Mouse (Mus musculus): ENCODE data around the gene Lrmda.

The Lrmda gene

GRCm38 (mm10) chr14:21992321-21992885 is 27.1 kb upstream of the Lrmda start:
- no peak for DNase-seq (ENCODE audit: low spot score)

GRCm38 (mm10) chr14:21993251-21994060 is 26.1 kb upstream of the Lrmda start:
- peak; percentile 63 for DNase-seq (ENCODE audit: low spot score)

- no peak for DNase-seq (ENCODE audit: low spot score)
Measured at GRCm38 (mm10) chr14:21994061-21994990, 25.2 kb upstream of the Lrmda start.

DNA sequence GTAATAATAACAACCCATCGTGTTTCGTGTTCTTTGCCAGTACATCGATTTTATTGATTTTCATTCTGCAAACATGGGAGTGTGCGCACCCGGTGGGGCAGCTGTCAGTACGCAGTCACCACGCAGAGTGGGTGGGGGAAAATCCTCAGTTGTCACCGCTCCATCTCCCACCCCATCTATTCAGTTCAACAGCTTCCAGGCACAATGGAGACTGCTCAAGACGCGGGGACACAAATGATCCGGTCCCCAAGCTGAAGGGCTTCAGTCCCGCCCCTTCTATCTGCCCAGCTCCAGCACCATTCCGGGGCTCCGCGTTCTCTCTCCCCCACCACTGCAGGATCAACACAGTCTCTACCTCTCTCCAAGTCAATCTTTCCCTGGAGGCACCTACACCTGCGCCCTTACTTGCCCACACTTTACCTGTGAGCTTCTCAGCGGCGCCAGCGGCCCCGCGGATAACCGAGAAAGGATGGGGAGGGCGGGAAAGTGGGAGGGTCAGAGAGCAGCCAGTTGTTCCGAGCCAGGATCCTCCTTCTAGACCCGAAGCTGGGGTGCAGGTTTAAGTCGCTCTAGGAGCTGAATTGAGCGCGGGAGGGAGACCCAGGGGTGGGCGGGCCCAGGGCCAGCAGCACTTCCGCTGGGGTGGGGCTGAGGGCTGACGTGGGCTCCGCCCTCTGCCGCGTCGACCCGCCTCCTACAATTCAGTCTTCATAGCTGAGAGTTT is 24.3 kb upstream of the Lrmda start:
- DNase-seq (ENCODE audit: low spot score), result peak; percentile 21

- no peak for DNase-seq (ENCODE audit: low spot score)
Measured at GRCm38 (mm10) chr14:21999588-21999987, 19.9 kb upstream of the Lrmda start.

GRCm38 (mm10) chr14:22003231-22003630 is 16.3 kb upstream of the Lrmda start:
- no peak for DNase-seq (ENCODE audit: low spot score)

DNA sequence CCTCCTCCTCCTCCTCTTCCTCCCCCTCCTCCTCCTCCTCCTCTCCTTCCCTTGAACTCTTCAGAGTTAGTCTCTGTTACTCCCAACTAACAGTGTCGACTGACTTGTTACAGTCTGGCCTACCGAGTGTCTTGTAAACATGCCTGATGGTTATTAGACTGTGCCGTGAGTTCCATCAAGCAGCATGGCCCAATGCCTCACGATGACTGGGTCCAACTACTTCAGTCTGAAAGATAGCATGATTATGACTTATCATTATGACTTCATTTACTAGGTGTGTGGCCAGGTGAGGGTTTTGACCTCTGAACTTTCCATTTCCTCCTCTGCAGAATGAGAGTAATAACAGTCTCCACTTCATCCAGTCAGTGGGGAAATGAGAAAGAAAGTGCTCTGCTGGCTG is 15.9 kb upstream of the Lrmda start:
- DNase-seq (ENCODE audit: low spot score), result no peak

DNA sequence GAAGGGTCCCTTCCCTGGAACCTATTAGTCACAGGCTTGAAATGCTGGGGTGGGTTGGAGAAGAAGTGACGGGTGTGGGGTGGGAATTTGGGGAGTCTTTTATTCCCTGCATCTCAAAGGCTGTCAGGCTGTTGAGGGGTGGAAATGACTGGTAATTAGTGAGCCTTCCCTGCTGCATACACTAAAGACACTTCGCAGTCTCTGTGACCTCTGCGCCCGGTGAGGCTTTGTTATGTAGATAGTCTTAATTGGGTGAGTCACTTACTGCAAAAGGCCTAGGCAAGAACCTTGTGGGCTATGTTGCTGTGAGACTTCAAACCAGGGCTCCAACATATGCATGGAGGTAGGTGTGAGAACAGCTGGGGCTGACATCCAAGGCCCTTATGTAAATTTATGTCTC is 14.6 kb upstream of the Lrmda start:
- no peak for DNase-seq (ENCODE audit: low spot score)

- peak; percentile 56 for DNase-seq (ENCODE audit: low spot score)
Measured at GRCm38 (mm10) chr14:22007006-22007405, 12.5 kb upstream of the Lrmda start.

GRCm38 (mm10) chr14:22014315-22014714 is 5.2 kb upstream of the Lrmda start:
- DNase-seq (ENCODE audit: low spot score), result no peak

DNA sequence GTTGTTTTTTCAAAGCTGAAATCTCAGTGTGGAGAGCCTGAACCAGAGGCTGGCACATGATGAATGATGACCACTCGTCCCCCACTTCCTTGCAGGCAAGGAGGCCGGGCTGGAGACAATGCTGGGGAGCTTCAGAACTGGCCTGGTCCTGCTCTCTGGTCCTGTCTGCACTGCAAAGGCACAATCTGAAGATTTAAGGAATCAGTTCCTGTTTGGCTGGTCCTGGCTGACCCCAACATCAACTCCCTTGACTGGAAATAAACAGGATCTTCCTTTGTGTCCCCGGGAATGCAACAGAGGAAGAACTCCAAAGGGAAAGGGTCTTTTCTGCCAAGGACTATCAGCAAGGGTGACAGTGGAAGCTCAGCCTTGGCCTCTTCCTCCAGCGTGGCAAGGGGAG is 4.7 kb upstream of the Lrmda start:
- no peak for DNase-seq (ENCODE audit: low spot score)

DNA sequence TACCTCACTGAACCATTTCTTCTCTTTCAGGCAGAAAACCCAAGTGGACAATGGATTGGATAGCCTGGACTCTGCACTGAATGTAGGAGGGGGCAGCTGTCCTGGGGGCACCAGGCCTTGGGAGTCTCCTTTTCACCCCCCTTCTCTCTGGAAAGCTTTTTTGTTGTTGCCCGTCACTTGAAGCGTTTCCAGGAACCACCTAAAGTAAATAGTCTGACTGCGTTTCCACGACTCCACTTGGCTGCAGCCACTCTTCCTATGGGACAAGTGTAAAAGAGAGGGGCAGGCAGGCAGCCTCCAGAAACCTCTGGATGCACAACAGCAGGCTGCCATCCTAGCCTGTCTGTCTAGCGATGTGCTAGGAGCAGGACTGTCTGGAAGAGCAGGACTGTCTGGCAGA is 2.5 kb upstream of the Lrmda start:
- no peak for DNase-seq (ENCODE audit: low spot score)

DNA sequence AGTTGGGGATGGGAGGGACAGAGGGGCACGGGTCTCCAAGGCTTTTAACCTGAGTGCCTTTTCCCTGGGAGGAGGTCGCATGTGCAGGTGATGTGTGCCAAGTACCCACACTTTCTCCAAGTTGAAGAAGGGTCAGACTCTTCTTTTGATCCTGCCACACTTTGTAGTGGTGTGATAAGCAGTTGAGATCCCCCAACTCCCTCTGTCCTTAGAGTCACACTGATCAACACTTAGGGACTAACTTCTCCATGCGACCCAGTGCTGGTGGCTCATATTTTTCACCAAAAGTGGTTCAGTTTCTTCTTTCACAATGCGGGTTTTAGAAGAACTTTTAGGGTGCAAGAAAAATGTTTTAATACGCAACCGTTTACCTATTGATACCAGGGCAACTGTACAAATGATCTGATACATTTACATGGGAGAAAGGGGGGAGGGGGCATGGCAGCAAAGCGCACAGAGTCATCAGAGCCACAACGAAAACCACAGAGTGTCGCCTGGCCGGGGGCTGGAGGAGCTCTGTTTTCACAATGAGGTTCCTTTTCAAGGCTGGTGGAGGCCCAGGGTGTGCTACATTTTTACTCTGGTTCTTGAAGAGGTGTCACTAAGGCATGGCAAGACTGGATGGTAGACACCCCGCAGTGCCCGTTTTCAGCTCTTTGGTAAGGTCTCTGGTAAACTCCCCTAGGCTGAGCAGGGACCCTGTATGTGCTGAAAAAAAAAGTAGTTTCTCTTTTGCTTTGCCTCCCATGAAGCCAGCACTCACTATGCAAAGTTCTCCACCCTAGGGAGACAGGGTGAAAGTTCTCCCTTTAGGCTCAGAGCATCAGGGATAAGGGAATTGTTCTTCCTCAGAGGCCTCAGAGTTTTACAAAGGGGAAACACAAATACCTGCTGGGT is 685 bp downstream of the Lrmda start:
- no peak for DNase-seq (ENCODE audit: low spot score)

DNA sequence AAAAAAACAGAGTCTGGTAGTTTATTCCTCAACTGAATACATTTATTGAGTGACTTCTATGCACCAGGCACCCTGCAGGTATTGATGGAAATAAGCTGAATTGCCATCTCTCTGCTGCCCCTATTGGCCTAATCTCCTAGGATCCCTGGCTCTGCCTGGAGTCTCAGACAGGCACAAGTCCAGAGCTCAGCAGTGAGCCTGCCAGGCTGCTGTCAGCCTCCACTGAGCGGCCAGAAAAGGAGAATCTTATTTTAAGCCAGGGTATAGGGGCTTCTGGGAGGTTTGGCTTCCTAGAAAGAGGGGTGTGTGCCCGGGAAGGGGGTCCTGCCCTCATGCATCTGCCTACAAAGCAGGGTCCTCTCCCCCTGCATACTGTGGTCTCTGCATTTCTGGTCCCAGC is 1.4 kb downstream of the Lrmda start:
- DNase-seq (ENCODE audit: low spot score), result peak; percentile 59

DNA sequence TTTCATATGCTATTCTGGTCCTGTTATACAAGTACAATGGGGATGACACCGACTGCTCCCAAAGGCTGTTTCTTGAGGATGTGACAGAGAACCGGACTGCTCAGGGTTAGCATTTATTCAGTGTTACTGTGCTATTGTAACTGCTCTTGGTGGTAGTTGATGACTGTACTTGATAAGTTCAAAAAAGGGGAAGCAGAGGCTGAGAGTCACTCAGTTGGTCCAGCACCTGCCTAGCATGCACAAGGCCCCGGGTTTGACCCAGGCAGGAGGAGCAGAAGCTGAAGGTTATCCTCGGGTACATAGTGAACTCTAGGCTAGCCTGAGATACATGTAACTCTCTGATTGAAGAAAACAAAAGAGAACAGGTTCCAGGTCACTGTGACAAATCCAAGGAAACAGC is 4.0 kb downstream of the Lrmda start:
- no peak for DNase-seq (ENCODE audit: low spot score)

DNA sequence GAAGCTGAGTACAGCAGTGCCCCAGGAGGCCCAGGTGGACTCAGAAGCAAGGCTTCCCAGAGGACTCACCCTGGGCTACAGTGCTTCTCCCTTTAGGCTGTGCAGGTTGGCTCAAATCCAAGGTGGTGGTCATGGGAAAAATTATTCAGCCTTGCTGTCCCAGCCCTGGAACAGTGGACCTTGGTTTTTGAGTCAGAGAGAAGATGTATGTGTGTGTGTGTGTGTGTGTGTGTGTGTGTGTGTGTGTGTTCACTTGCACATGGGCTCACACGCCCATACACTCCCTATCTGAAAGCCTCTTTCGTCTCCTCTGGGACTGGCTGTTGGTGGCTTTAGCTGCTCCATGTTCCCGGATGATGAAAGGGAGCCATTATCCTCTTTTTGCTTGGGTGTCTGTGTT is 16.4 kb downstream of the Lrmda start:
- no peak for DNase-seq (ENCODE audit: low spot score)

DNA sequence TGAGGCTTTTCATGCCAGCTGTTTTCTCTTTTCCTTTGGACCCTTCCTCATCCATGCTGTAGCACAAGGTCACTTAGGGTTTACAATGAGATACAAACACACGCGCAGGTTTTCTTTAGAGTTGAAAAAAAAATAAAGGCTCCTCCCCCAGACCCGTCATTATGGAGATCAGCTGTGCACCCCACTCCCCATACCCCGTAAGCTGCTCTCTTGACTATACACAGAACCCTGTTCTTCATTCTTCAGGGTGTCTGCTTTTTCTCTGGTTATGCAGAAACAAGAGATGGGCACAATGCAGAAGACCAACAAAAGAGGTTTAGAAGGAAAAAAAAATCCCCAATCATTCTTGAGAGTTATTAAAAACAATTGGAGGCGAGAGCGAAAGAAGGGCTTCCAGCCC is 16.8 kb downstream of the Lrmda start:
- DNase-seq (ENCODE audit: low spot score), result no peak

DNA sequence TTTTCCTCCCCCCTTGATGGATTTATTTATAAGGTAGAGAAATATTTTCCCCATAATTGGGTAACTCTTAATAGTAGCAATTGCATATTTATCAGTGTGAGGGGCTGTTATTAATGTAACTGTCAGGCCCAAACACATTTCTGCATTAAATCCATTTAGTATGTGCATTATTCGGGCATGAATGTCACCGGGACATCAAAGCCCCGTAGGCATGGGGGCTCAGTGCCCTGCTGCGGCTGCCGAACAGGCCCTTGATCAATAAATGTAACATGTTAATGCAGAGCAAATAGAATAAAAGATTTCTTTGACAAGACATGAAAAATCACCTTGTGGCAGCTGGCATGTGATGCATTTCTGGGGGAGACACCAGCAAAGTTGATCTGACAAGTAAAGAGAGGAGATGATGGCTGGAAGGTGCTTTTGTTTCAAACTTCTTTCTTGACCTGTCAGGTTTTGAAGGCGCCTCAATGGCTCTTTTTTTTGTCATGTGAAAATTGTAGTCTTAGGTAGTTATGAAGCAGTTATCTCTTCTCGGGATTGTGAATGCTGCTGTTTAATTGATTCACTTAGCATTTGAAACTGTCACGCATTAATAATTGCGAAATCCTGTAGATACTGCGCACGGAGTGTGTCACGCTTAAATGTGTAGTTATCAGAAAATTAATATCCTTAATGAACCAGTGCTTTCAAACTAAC is 17.4 kb downstream of the Lrmda start:
- no peak for DNase-seq (ENCODE audit: low spot score)

DNA sequence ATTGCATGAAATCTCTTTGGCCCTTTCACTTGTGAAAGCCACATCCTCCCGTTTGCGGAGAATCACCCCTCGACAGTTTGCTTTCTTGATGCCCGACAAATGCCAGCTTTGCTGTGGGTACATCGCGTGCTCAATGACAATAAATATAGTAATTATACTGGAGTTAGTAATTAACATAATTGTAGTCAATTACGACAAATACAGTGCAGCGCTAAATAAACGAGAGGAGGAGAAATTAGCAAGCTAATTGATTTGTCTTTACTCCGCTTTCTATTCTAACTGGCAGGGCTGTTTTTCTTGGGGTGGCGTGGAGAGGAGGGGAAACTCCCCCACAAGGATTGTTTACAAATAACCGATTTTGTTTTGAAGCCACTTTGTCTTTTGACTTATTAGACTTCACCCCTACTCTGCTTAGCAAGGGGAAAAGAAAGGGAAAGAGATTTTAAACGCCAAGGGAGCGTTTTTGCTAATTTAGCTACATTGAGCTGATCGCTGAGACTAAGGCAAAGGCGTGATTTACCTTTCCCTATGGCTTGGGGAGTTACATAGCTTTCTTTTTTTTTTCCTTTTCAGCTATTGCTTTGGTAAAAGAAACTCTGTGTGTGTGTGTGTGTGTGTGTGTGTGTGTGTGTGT is 18.1 kb downstream of the Lrmda start:
- no peak for DNase-seq (ENCODE audit: low spot score)

- DNase-seq (ENCODE audit: low spot score), result peak; percentile 6
Measured at GRCm38 (mm10) chr14:22042146-22042545, 22.6 kb downstream of the Lrmda start.
